Mouse (Mus musculus): ENCODE measurements around the gene Pole3.
A peak's percentile ranks its signal among the peaks of the same experiment; 100 is the strongest.

Gene Pole3

DNA sequence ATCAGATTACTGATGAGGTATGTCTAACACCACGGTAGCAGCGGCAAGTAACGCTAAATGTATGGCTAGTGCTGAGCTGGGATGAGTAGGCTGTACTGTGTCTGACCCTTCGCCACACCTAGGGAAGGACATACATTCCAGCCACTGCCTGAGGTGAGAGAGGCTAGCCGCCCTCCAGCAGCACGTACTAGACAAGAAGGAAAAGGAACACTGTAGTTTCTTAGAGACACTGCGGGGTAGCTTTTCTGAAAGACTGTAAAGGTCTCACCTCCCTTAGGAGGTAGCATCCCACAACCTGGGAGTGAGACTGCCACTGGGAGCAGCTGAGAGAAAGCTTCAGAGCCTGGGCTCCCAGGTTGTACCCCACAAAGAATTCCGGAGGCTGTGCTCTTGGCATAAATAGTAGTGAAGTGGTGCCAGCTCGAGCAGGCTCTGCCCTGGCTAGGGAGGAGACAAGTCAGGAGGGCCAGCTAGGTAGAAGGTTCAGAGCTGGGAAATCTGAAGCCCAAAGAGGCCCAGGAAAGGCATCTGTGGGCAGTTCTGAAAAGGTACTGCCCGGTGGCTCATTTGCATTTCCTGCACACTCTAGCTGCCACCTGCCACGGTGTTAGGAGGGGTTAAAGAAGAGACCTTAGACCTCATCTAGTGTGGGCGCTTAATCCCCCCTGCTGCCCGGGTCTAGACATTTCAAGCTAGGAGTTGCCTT lies 6.3 kb downstream of the Pole3 start:
- DNase-seq (ENCODE audit: low read depth, low spot score): no peak

GRCm38 (mm10) chr4:62517538-62518415 lies 7.1 kb downstream of the Pole3 start:
- peak; percentile 54 for DNase-seq (ENCODE audit: low read depth, low spot score)

- DNase-seq (ENCODE audit: low read depth, low spot score): no peak
Measured at GRCm38 (mm10) chr4:62517046-62517445, 7.8 kb downstream of the Pole3 start.

- DNase-seq (ENCODE audit: low read depth, low spot score): no peak
Measured at GRCm38 (mm10) chr4:62516579-62516978, 8.3 kb downstream of the Pole3 start.

- no peak for DNase-seq (ENCODE audit: low read depth, low spot score)
Measured at GRCm38 (mm10) chr4:62516079-62516478, 8.8 kb downstream of the Pole3 start.

- DNase-seq (ENCODE audit: low read depth, low spot score): no peak
Measured at GRCm38 (mm10) chr4:62515490-62515889, 9.4 kb downstream of the Pole3 start.

GRCm38 (mm10) chr4:62514995-62515394 lies 9.9 kb downstream of the Pole3 start:
- DNase-seq (ENCODE audit: low read depth, low spot score): no peak

GRCm38 (mm10) chr4:62513998-62514506 lies 10.8 kb downstream of the Pole3 start:
- DNase-seq (ENCODE audit: low read depth, low spot score): no peak

DNA sequence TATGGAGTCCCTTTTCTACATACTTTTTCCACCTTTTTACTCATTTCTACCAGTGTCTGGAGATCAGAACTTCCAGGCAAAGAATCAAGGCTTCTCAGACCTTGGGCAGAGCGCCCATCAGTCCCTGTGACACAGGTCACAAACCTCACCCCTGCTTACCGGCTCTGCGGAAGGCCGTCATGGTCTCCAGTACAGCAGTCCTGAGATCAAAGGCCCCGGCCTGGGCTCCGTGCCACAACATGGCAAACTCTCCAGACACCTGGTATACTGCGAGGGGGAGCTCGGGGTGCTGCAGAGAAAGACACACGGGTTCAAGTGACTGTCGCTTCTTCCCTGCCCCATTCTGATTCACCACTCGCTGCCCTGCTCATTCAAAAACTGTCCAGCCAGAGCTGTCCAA lies 14.9 kb downstream of the Pole3 start:
- no peak for DNase-seq (ENCODE audit: low read depth, low spot score)

DNA sequence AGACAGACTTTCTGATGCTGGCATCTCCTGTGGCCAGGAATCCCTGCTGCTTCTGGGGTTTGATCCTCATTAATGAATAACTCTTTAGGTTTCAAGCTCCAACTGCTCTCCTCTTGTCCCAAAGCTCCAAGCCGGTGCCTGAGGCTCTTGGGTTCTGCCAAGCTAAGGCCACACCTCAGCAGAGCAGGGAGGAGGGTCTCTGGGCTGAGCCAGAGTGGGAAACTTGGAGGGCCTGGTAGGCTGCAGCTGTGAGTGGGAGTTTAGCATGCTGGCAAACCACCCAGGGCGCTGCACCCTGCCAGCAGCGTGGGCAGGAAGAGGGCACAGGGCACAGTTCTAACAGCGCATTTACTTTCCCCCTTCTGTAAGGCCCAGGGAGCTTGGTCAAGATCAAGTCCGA lies 16.0 kb downstream of the Pole3 start:
- no peak for DNase-seq (ENCODE audit: low read depth, low spot score)

- DNase-seq (ENCODE audit: low read depth, low spot score): peak; percentile 70
Measured at GRCm38 (mm10) chr4:62506798-62507197, 18.1 kb downstream of the Pole3 start.

GRCm38 (mm10) chr4:62505991-62506390 lies 18.9 kb downstream of the Pole3 start:
- no peak for DNase-seq (ENCODE audit: low read depth, low spot score)

DNA sequence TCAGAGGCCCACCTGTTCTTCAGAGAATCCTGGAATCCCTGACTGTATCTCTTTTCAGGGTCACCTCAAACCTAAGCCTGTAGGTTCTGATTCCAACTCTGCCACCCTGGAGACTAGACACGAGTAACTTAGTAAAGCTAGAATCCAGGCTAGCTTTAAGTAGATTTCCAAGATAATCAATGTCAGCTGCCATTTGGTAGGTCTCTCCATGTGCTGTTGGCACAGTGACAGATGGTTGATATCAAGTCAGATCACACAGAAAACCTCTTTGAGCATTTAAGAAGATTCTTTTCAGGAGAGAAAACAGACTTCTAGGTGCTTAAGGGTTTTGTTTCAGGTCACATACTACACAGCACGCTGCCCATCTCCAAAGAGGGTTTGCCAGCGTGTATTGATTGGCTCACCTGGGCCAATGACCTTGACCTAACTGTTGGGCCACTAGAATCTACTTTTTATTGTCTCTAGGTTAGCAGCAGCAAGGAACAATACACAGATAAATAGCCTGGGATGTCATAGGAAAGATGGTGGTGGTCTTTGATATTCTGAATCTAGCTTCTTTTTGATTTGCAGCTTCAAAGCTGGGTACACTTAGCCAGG lies 21.4 kb downstream of the Pole3 start, which contains the start of gene Hdhd3:
Hdhd3 (minus strand) TSS at position 94 of the 597 bp plus-strand sequence.
- no peak for DNase-seq (ENCODE audit: low read depth, low spot score)

- DNase-seq (ENCODE audit: low read depth, low spot score): no peak
Measured at GRCm38 (mm10) chr4:62502969-62503368, 21.9 kb downstream of the Pole3 start.

DNA sequence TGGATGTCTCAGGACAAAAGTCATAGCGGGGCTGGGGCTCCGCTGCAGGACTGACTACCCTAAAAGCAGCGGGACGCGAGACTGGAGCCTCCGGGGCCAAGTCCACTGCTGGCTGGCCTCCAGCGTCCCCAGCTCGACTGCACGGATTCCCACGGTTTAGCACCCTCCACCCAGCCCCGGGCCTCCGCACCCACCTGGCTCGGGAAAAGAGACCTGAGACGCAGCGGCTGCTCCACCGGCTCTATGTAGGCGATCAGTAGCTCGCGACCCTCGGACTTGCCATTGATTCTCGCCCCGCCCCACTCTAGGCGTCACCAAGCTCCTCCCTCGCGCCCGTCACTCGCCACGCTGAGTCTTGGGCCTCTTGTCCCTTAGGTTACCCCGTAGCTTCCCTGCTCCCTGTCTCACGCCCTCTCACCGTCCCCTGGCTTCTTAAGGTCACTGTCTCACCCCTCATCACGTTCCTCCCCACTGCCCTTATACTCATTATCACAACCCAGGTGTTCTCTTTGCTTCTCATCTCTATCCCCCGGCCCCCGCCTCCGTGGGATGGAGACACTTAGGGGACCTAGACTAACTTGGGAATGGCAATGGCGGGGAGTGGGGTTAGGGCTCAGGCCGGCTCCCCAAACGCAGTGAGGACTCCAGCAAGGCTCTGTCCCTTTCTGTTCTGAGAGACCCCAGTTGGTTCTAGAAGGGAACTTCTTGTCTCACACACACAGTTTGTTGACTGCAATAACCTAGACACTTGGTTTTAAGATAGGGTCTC lies 22.7 kb downstream of the Pole3 start:
- DNase-seq (ENCODE audit: low read depth, low spot score): peak; percentile 91

DNA sequence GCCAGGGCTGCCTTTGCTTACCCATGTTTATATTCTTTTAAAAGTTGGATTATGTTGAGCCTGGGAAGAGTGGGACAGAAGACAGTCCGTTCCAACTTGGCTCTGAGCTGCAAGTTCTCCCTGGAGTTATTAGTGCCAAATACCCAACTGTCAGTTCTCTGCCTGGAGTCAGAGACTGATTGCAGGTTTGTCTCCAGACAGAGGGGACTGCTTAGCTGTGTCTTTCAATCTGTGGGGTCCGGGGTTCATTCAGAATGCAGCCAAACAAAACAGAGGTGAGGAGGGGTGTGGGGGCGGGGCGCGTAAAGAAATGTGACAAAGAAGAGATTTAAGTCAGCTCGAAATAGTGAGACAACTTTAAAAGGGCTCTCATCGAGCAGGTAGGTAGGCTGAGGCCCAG lies 23.3 kb downstream of the Pole3 start:
- peak; percentile 43 for DNase-seq (ENCODE audit: low read depth, low spot score)

GRCm38 (mm10) chr4:62500799-62501198 lies 24.1 kb downstream of the Pole3 start:
- no peak for DNase-seq (ENCODE audit: low read depth, low spot score)

DNA sequence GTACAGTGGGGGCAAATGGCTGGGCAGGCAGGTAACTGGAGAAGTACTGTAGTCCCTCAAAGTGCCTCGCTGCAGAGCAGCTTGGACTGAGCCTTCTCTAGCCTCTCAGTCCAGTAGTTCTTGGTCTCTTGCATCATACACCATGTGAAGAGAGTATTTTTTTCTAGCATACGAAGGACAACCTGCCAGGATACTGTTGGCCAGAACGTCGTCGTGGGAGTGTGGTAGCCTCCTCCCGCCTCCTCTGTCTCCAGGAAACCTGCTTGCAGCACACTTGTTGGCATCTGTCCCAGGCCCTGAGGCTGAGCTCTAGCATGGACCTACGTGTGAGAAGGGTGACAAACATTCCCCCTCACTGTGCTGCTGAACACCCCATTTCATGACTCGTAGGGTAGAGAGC lies 28.1 kb downstream of the Pole3 start:
- DNase-seq (ENCODE audit: low read depth, low spot score): peak; percentile 97

- peak; percentile 58 for DNase-seq (ENCODE audit: low read depth, low spot score)
Measured at GRCm38 (mm10) chr4:62495946-62496345, 28.9 kb downstream of the Pole3 start.

- no peak for DNase-seq (ENCODE audit: low read depth, low spot score)
Measured at GRCm38 (mm10) chr4:62494230-62494629, 30.6 kb downstream of the Pole3 start.

DNA sequence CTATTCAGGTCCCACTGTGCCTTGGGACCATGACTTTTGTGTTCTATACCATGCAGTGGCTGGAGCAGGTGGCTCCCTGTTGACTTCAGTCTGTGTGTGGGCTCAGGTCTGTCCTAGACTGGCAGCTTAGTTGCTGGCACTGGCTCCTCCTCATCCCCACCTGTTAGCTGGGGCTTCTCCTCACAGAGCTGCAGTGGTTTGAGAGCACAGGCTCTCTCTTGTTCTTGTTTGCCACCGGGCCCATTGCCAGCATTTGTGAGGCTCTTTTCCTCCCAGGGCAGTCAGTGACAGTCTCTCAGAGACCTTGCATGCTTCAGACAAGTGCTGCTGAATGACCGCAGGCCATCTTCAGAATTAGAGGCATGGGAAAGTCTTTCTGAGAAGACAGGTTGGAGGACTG lies 32.2 kb downstream of the Pole3 start:
- no peak for DNase-seq (ENCODE audit: low read depth, low spot score)
